Mouse (Mus musculus): ENCODE results near the gene Fut2. TPM values are rescaled to one million over a fixed set of nuclear protein-coding genes. Genes with fewer than 3 reads are reported as not detected.
A peak's percentile ranks its signal among the peaks of the same experiment; 100 is the strongest.

The Fut2 gene
- total RNA-seq, 2 experiments from 2014 or later = 0.14 to 0.28 TPM

DNA sequence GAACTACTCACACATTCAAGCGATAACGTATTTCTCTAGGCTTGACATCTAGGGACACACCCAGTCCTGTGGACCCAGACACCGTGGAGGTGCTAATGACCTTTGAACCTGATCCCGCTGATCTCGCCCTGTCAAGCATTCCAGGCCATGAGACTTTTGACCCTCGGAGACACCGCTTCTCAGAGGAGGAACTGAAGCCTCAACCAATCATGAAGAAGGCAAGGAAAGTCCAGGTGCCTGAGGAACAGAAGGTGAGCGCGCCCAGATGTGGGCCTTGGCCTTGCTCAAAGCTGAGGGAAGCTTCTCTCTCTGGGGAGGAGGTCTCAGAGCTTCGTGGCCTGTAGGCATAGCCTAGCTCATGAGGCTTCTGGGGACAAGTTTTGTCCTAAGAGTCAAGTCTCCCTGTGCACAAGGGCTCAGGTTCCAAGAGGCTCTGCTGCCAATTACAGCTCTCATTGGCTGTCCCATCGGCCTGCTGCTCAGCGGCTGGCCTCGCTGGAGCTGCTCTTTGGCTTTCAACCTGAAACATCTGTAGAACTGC is 42.1 kb upstream of the Fut2 start:
- TF ChIP-seq CTCF (IDR thresholded peaks at IDR 0.05) = no peak
- intact Hi-C loops (cut with DNase I) = no loop called here
- DNase-seq = peak; percentile 84
- Histone ChIP-seq H3K4me3 (peak overlapping the region; percentile 79), H3K27ac (peak overlapping the region; percentile 93)

DNA sequence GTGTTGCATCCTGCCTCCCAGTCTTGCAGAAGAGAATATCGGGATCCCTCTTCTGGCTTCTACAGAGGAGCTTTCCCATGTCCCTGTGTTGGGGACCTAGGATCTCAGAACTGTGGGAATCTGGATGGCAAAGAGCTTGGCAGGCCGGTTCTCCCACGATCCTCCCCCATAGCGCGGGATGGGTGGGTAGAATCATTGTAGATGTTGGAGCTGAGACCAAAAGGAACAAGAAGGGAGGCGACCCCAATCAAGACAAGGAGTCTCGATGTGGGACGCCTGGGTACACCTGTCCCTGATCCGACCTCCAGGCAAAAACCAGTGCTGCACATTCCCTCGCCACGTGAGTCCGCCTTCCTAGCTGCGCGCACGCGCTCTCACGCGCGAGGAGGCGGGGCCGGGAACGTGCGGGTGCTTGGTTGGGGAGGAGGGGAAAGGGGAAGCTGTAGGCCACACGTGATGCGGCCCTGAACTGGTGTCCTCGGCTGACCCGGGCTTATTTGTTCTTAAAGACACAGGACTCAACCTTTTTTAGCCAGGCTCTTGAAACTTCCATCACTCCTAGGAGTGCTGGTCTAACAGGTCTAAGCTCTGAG is 41.3 kb upstream of the Fut2 start:
- Histone ChIP-seq H3K4me3 (peak overlapping the region; percentile 79), H3K27ac (peak overlapping the region; percentile 93)
- peak; percentile 99 for DNase-seq
- intact Hi-C loops (cut with DNase I) = no loop called here
- TF ChIP-seq CTCF (IDR thresholded peaks at IDR 0.05) = no peak

DNA sequence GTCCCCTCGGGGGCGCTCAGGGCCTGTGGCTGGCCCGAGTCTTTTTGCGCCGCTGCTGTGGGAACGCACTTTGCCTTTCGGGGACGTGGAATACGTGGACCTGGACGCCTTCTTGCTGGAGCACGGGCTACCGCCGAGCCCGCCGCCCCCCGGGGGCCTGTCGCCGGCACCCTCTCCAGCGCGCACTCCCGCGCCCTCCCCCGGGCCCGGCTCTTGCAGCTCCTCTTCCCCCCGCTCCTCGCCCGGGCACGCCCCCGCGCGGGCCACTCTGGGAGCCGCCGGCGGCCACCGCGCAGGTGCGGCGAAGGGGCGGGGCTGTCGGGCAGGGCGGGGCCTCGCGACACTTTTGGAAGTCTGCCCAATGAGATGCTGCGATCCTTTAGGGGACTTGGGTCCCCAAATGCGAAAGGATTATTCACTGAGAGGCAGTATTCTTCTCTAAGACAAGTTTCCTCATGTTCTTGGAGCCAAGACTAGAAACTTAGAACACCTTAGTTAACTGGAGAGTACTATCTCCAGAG is 40.6 kb upstream of the Fut2 start:
- no peak; the same call in 1 of the 2 replicates for TF ChIP-seq CTCF (IDR thresholded peaks at IDR 0.05)
- peak; percentile 95 for DNase-seq
- H3K27ac ChIP-seq = peak overlapping the region; percentile 93
- intact Hi-C loops (cut with DNase I) = no loop called here
- H3K4me3 ChIP-seq = peak overlapping the region; percentile 79

DNA sequence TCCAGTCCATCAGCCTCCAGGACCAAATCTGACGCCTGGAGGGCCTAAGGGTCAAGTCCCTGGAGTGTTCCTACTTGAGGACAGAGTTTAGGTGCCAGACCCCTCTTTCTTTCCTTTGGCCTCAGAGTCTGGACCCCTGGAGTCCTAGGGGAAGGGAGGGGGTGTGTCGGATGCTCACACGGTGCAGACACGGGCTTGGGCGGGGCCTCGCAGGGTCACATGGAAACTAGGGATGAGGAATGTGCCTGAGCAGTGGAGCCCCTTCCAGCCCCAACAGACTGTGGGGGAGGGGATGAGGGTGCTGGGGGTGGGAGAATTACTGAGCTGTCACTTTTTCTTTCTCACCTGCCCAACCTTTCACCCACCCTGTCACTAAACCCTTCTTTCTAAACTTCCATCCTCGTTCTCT is 39.7 kb upstream of the Fut2 start:
- TF ChIP-seq CTCF (IDR thresholded peaks at IDR 0.05) = no peak
- Histone ChIP-seq H3K27ac (peak overlapping the region; percentile 93), H3K4me3 (peak overlapping the region; percentile 79)
- intact Hi-C loops (cut with DNase I) = no loop called here
- DNase-seq = peak; percentile 93

DNA sequence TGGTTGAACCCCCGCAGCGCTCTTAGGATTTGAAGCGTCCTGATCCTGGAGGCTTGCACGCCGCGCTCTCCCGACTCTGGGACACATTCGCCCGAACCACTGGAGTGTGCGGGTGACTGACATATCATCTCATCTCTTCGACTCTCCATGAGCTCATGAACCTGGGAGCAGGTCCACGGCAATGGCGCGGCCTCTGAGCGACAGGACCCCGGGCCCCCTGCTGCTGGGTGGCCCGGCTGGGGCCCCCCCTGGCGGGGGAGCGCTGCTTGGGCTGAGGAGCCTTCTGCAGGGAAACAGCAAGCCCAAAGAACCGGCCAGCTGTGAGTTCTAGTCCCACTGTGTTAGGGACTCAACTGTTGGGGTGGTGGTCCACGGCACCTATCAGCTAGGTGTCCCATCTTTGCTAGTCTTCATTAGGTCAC is 39.3 kb upstream of the Fut2 start:
- H3K4me3 ChIP-seq = peak overlapping the region; percentile 79
- intact Hi-C loops (cut with DNase I) = no loop called here
- TF ChIP-seq CTCF (IDR thresholded peaks at IDR 0.05) = no peak
- H3K27ac ChIP-seq = peak overlapping the region; percentile 93
- peak; percentile 69 for DNase-seq

DNA sequence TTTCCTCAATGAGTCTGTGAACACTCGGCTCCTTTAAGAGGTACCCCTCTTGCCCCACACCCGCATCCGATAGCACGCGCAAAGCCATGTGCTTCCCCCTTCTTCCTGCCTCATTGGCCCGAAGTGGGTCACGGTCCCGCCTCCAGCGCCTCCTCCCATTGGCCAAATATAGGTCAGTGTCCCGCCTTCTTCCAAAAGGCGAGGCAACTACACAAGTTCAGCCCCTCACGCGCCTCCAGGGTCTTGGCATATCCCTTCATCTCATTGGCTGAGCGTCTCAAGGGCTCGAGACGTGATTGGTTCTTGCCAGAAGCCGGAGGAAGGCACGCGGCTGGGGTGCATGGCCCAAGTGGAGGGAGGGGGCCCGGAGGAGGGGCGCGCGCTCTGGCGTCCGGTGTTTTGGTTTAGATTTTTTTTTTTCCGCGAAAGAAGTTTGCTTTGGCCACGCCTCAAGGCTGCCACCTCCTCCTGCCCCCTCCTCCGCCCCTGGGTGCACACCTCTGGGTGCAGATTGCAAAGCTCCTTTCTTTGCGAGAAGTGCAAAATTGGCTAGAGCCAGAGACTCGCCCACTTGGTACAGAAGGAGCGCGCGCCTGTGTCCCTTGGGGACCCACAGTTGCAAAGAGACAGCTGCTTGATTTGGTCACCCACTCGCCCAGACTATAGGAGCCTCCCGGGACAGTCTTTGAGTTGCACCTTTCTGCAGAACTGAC is 38.7 kb upstream of the Fut2 start, which contains the start of gene Dbp:
Dbp (plus strand) TSS at position 359 of the 713 bp plus-strand sequence.
- Histone ChIP-seq H3K4me3 (peak within 1 kb of the TSS; percentile 79), H3K27ac (peak within 1 kb of the TSS; percentile 93)
- DNase-seq = peak; percentile 99
- TF ChIP-seq CTCF (IDR thresholded peaks at IDR 0.05) = no peak
- intact Hi-C loops (cut with DNase I) = loop anchor here (5.0 kb wide), 1 partner anchor 238 kb away; the partner anchor contains the start of gene Bax

- peak; percentile 75 for DNase-seq
- Histone ChIP-seq H3K27ac (peak overlapping the region; percentile 93), H3K4me3 (peak overlapping the region; percentile 79)
- intact Hi-C loops (cut with DNase I) = loop anchor here (5.0 kb wide), 1 partner anchor 237 kb away; the partner anchor contains the start of gene Bax
- no peak for TF ChIP-seq CTCF (IDR thresholded peaks at IDR 0.05)
These were observed 37.9 kb upstream of the Fut2 start for GRCm38 (mm10) chr7:45704046-45704559.

GRCm38 (mm10) chr7:45703521-45704033 is 37.4 kb upstream of the Fut2 start:
- H3K4me3 ChIP-seq = peak overlapping the region; percentile 79
- intact Hi-C loops (cut with DNase I) = loop anchor here (5.0 kb wide), 1 partner anchor 236 kb away; the partner anchor contains the start of gene Bax
- peak; percentile 47 for DNase-seq
- H3K27ac ChIP-seq = peak overlapping the region; percentile 93
- TF ChIP-seq CTCF (IDR thresholded peaks at IDR 0.05) = no peak

DNA sequence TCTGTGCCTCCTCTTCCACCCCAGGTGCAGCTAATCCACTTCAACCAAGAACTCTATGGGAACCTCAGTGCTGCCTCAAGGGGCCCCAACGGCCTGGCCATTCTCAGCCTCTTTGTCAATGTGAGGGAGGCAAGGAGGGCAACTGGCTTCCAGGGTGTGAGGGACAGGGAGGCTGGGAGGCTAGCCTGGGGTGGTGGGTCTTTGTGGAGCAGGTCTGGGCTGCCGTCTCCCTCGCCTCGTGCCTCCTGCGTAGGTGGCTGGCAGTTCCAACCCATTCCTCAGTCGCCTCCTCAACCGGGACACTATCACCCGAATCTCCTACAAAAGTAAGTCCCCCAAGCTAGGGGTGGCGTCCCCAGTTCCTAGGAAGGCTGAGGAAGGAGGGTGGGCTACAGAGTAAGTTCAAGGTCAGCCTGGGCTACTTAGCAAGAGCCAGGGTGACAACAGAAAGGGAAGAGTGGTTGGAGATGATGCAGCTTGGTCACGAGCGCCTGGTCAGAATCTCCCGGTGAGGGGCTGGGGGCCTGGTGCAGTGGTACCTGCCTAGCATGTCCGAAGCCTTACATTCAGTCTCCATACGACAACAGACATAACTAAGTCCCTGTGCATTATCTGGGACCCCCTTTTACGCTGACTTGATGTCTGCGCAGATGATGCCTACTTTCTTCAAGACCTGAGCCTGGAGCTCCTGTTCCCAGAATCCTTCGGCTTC is 36.8 kb upstream of the Fut2 start:
- peak; percentile 30 for DNase-seq
- H3K4me3 ChIP-seq = no peak overlapping the region
- peak overlapping the region; percentile 93 for H3K27ac ChIP-seq
- TF ChIP-seq CTCF (IDR thresholded peaks at IDR 0.05) = no peak
- intact Hi-C loops (cut with DNase I) = loop anchor here (5.0 kb wide), 1 partner anchor 236 kb away; the partner anchor contains the start of gene Bax

- intact Hi-C loops (cut with DNase I) = loop anchor here (5.0 kb wide), 1 partner anchor 235 kb away; the partner anchor contains the start of gene Bax
- no peak for TF ChIP-seq CTCF (IDR thresholded peaks at IDR 0.05)
- no peak for DNase-seq
- Histone ChIP-seq H3K4me3 (no peak overlapping the region), H3K27ac (no peak overlapping the region; the same call in 1 of the 2 replicates)
These were observed 36.1 kb upstream of the Fut2 start for GRCm38 (mm10) chr7:45702316-45702715.

GRCm38 (mm10) chr7:45701607-45702006 is 35.4 kb upstream of the Fut2 start:
- intact Hi-C loops (cut with DNase I) = loop anchor here (5.0 kb wide), 1 partner anchor 234 kb away; the partner anchor contains the start of gene Bax
- H3K27ac ChIP-seq = peak overlapping the region; percentile 87
- TF ChIP-seq CTCF (IDR thresholded peaks at IDR 0.05) = no peak
- H3K4me3 ChIP-seq = peak overlapping the region; percentile 67
- DNase-seq = no peak
